Mouse (Mus musculus) frontal cortex, postnatal 14 days (tissue): ENCODE results near the gene Ell.
"Not testable (repeated sequence)": the region's sequence is repeated elsewhere in the genome, so short reads cannot be mapped to it uniquely, and the experiment has no call there.

ENCODE experiments used
- DNase-seq, 2 experiments: peaks; one replicate each; pipeline ENCODE4 v3.0.0; 2022; ENCODE audit warnings: low spot score in 2 of 2

The Ell gene

GRCm38 (mm10) chr8:70563763-70564387, 24.6 kb downstream of the Ell start:
- no peak for DNase-seq

DNA sequence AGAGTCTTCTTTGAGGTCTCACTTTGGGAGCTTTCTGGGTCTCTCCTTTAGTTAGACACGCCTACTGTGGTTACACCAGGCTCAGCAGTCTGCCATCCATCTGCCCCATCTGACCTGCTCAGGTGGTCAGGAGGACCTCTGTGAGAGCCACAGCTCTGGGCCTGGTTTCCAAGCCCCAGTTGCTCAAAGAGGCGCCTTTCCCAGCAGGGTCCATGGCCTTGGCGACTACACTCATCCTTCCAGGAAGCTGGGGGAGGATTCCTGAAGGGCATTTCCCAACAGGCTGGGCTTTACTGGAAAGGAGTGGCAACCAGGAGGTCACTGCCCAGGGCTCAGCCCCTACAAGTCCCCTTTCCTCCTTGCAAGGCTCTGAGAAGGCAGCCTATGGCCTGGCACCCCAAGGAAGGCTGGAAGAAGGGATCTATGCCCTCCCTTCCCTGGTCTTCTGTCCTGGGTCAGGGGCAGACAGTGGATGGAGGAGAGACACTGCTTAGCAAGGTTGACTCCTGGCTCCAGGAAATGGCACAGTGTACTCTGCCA, 25.5 kb downstream of the Ell start:
- no peak for DNase-seq

- DNase-seq = no peak
Measured at GRCm38 (mm10) chr8:70565561-70565960, 26.3 kb downstream of the Ell start.

- no peak for DNase-seq
Measured at GRCm38 (mm10) chr8:70570360-70570759, 31.1 kb downstream of the Ell start.

GRCm38 (mm10) chr8:70570990-70571389, 31.7 kb downstream of the Ell start:
- no peak for DNase-seq

- no peak for DNase-seq
Measured at GRCm38 (mm10) chr8:70574302-70574701, 35.0 kb downstream of the Ell start.

GRCm38 (mm10) chr8:70574915-70575314, 35.7 kb downstream of the Ell start:
- DNase-seq = no peak

DNA sequence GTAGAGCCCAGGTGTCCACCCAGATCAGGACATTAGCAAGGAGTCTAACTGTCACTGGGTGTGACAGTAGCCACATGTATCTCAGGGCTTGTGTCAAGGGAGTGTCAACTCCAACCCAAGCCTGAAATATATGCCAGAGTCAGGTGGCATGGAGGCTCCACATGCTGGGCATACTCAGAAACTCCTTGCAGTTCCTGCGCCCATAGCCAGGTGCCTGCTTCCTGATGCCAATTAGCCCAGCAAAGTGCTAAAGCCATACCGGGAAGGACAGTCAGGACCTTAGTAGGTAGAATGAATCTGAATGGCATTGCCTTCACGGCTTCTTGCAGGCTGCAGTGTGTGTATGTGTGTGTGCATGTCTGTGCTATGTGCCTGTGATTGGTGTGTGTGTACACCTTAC, 38.0 kb downstream of the Ell start:
- no peak for DNase-seq

- no peak for DNase-seq
Measured at GRCm38 (mm10) chr8:70583476-70584387, 44.5 kb downstream of the Ell start.

DNA sequence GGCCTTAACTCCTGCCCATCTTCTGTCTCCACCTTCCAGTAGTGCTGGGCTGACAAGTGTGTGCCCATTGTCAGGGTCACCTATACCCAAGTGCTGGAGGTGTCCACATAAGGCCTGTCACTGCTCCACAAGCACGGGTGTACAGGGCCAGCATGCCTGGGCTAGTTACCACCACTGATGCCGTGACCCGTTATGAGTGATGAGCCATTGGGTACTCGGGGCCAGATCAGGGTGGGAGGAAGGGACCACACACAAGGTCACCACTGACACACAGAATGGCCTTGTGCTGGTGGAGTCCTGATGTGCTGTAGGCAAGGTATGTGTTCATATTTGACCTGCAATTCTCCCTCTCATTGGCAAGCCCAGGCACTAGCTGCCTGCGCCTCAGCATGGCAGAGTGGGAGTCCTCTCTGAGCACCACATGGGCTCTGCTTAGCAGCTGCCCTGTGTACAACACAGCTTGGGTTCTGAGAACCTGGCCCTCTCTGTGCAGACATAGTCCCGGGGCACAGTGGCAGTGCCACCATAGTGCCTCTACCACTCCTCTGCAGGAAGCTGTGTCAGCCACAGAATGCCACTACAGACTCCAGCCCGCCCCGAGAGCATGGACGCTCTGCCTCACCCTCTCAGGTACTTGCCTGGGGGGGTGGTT, 45.5 kb downstream of the Ell start:
- DNase-seq = no peak

DNA sequence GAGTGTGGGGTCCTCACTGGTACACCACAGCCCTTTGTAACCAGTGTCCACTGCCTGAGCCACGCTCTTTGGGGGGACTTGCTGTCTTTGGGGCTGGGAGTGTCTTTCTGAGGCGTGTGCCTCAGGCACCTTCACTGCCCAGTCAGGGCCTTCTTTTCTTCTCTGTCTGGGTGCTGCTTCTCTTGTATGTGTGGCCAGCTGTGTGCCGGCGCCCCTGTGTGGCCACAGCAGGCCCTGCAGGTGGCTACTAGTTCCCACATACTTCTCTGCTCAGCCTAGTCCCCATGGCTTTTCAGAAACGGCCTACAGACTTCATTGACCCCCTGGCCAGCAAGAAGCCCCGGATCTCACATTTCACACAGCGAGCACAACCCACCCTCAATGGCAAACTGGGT, 46.0 kb downstream of the Ell start:
- DNase-seq = peak in 1 of 2 experiments; percentile 45

DNA sequence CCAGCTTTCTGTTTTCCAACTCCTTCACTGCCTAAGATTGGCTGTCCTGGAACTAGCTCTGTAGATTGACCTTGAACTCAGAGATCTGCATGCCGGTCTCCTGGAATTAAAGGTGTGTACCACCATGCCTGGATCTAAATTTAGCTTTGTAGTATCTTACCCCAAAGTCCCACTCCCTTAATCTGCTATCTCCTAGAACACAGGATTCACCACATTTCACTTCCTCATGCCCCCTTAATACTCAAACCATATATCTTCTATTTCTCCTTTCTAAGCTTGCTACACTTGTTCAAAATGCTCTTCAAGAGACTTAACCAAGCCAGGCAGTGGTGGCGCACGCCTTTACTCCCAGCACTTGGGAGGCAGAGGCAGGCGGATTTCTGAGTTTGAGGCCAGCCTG, 48.7 kb downstream of the Ell start:
- not testable (repeated sequence) for DNase-seq

DNA sequence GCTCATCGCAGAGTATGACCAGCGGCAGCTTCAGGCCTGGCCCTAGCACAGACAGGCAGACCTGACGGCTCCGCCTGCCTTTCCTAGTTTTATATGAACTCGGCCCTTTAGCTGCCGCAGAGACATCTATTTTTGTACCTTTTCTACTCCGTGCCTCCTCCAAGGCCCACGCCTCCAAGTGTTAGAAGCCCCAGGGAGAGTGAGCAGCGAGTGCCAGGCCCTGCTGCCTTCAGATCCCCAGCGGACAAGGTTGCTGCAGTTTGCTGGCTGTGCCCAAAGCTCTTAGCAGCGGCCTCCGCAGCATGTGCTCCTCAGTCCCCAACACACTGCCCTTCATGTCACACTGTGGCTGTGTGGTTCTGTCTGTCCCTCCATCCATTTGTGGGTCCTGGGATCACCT, 52.3 kb downstream of the Ell start:
- DNase-seq = no peak

GRCm38 (mm10) chr8:70593173-70593572, 53.9 kb downstream of the Ell start:
- no peak for DNase-seq

DNA sequence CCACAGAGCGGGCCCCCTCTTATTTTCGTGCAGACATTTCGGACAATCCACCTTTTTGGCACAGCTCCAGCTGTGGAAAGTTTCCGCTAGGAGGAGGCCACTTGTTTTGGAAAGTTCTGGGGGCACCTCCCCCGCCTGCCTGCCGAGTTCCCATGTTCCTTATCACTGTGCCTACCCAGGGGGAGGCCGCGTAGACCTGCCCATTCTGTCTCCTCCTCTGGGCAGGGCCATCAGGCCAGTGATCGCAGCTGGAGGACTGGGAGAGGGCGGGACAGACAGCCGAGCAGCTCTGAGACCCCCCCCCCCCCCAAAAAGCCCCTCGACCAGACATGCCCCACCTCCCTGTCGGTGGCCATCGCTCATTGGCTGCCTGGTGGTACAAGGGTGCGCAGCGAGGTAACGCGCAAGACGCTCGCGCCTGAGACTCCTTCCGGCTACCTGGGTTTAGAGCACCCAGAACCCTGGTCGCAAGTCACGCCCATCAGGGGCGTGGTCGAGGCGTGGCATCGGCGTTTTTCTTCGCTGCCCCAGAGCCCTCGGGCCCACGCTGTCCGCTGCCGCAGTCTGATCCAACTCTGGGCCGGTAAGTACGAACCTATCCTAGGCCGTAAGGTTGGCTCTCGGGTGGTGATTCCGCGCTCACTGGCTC, 54.8 kb downstream of the Ell start, which contains the start of gene Isyna1:
Gene Isyna1 (plus strand): TSS at position 413 of the 649 bp plus-strand sequence.
- peak; percentile 62 to 76 for DNase-seq

DNA sequence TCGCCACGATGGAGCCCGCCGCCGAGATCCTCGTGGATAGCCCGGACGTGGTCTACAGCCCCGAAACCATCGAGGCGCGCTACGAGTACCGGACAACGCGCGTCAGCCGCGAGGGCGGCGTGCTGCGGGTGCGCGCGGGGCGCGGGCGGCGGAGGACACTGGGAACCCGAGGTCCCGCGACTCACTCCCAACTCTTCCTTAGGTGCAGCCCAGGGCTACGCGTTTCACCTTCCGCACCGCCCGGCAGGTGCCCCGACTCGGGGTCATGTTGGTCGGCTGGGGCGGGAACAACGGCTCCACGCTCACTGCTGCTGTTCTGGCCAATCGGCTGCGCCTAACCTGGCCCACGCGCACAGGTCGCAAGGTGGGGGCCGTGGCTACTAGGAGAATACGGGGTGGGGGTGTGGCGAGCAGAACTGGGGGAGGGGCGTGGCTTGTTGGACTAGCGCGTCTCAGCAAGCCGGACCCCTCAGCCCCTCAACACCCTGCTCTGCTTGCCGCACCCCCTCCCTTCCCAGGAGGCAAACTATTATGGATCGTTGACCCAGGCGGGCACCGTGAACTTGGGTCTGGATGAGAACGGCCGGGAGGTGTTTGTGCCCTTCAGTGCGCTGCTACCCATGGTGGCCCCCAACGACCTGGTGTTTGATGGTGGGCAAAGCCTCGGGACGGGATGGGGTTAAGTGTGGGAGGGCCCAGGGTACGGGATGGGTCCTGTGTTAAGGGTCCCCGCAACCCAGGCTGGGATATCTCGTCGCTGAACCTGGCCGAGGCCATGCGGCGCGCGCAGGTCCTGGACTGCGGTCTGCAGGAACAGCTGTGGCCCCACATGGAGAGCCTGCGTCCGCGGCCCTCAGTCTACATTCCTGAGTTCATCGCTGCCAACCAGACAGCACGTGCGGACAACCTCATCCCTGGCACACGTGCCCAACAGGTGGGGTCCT, 55.6 kb downstream of the Ell start:
- DNase-seq = peak in 1 of 2 experiments; percentile 31

GRCm38 (mm10) chr8:70595811-70596210, 56.6 kb downstream of the Ell start:
- DNase-seq = no peak

- DNase-seq = no peak
Measured at GRCm38 (mm10) chr8:70596216-70596615, 57.0 kb downstream of the Ell start.

GRCm38 (mm10) chr8:70596775-70597416, 57.6 kb downstream of the Ell start:
- DNase-seq = peak in 1 of 2 experiments; percentile 36
